Mouse (Mus musculus) right cerebral cortex, postnatal 25 days (tissue): ENCODE results near the gene Msi1.
"Not testable (repeated sequence)": the region's sequence is repeated elsewhere in the genome, so short reads cannot be mapped to it uniquely, and the experiment has no call there.

Experiments used
- DNase-seq: peaks from one replicate; pipeline ENCODE4 v3.0.0; 2022

Gene Msi1

GRCm38 (mm10) chr5:115434853-115435754, 5.7 kb downstream of the Msi1 start:
- no peak for DNase-seq

DNA sequence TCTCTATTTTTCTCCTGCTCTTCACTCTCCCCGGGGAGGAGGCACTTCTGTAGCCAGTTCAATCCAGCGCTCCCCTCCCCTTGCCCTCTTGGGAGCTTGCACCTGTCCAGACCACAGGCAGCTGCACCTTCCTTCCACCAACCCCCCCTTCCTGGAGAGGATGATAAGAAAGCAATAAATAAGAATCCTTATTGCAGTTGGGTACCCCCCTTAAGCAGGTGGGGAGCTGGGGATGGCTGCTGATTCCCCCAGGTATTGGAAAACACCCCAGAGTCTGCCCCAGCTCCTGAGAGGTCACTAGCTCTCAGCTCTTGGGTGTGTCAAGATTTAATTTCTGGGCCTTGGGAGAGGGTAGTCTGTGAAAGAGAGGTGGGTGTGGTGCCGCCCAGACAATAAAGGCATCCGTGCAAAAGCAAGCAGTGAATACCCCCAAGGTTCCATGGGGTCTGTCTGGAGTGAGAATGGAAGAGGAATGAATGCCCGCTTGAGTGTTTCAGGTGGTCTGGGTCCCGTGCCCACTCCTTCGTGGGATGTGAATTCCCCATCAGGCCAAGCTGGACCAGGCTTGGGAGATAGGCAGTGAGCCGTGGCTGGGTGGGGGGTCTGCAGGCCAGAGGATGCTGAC, 6.5 kb downstream of the Msi1 start:
- no peak for DNase-seq

GRCm38 (mm10) chr5:115436421-115437124, 7.2 kb downstream of the Msi1 start:
- DNase-seq: peak; percentile 89

DNA sequence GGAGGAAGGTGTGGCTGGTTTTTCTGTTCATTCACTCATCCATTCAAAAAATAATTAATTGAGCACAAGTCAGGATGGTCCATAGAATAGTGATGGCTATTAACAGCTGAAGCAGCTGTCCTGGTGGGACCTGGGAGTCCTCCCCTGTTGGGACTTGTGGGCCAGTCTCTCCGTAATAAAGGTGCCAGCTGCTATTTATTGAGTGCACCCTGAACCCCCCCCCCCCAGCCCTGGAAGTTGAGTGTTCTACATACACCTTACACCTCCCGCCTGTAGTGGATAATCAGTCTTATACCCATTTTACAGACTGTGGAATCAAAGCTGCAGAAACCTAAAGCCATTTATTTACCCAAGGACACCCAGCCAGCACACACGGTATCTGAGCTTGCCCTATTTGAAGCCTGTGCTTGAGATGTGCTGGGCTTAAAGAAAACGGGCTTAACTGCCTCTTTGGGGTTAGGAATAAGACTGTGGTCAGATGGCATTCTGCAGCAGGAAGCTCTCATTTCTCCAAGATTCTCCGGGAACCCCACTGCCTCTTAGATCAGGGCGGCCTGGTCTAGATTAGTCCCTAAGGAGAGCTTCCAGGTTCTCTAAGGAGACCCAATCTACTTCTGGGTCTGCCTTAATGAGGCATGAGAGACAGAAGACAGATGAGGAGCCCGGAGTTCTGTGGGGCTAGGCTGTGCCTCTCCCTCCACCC, 8.0 kb downstream of the Msi1 start:
- no peak for DNase-seq

- no peak for DNase-seq
These were observed 8.5 kb downstream of the Msi1 start for GRCm38 (mm10) chr5:115437945-115438315.

DNA sequence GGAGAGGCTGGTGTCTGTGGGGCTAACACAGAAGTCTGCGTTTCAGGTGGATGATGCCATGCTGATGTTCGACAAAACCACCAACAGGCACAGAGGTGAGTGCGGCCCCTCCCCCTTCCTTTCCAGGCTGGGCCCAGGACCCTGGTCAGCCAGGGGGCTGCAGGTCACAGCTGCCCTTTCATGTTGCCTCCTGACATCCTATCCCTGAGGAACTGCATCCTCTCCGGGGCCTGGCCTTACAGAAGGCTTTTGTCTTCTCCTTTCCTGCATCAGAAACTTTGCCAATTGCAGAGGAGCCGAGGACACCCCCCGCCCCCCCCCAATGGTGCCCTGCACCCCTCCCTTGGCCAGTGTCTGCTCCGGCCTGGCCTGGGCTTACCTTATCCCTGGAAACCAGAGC, 9.3 kb downstream of the Msi1 start:
- no peak for DNase-seq

- DNase-seq: peak; percentile 74
These were observed 11.9 kb downstream of the Msi1 start for GRCm38 (mm10) chr5:115441205-115441849.

DNA sequence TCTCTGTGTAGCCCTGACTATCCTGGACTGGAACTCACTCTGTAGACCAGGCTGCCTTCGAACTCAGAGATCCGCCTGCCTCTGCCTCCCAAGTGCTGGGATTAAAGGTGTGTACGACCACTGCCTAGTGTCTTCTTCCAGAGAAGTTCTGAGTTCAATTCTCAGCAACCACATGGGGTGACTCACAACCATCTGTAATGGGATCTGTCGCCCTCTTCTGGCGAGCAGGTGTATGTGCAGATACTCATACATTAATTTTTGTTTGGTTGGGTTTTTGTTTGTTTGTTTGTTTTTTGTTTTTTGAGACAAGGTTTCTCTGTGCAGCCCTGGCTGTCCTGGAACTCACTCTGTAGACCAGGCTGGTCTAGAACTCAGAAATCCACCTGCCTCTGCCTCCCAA, 13.3 kb downstream of the Msi1 start:
- DNase-seq: not testable (repeated sequence)

DNA sequence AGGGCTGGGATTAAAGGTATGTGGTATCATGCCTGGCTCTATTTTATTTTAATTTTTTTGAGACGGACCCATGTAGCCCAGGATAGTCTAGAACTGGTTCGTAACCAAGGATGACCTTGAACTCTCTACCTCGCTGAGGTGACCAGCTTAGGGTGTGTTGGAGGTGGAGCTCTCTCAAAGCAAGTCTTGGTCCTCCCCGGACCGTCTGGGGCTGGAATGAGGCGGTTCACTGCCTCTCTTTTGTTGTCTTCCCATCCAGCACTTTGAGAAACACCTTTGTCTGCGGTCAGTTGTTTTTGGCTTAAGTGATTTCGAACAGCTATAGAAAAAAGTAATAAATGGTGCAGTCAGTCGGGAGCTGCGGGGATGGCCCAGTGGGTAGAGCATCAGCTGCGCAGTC, 14.7 kb downstream of the Msi1 start:
- no peak for DNase-seq

DNA sequence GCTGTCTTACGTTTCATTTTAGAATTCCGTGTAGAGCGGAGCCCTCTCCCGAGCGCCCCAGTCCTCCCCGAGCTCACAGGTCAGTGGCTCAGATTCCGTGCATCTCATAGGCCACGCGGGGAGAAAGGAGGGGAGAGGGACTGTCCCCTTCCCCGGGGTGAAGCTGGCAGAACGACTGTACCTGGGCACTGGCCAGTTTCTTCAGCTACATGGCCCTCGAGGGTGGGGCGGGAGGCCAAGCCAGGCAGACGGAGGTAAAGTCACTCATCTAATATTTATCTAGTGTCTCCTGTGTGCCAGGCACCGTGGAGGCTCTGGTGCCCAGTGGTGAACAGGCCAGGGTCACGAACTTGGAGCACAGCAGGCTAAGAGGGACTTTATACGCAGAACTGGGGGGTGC, 17.7 kb downstream of the Msi1 start:
- no peak for DNase-seq

GRCm38 (mm10) chr5:115449247-115449646, 19.8 kb downstream of the Msi1 start:
- no peak for DNase-seq

DNA sequence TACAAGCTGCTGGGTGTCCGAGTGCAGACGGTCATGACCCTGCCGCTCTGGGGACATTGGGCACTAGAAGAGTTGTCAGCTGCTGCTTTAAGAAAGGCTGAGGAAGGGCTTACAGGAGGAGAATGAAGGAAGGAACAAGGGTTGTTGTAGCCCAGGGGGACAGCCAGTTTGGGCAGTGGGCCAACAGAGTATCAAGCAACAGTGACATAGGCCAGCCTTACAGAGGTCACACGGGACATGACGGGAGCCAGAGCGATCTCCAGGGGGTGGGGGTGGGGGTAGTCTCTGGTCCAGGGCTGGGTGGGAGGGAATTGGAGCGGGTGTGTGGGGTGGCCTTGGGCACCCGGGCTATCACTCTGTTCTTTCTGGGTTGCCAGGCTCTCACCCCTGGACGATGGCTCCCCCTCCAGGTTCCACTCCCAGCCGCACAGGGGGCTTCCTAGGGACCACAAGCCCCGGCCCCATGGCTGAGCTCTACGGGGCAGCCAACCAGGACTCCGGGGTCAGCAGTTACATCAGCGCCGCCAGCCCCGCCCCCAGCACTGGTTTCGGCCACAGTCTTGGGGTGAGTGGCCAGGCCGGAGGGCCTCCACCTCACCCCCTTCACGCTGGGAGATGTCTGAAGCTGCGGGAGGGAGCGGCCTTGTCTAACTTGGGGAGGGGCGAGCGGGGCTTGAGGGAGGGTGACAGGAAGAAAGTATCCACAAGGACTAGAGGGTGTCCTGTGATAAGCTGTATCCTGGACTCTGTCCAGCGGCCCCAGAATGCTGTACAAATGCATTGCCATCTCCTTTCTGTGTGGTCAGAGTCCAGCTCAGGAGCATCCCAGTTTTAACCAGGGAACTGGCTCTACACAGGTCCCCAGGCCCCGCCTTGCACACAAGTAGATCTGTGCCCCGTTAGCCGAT, 21.3 kb downstream of the Msi1 start:
- no peak for DNase-seq

GRCm38 (mm10) chr5:115454422-115455090, 25.2 kb downstream of the Msi1 start:
- no peak for DNase-seq

DNA sequence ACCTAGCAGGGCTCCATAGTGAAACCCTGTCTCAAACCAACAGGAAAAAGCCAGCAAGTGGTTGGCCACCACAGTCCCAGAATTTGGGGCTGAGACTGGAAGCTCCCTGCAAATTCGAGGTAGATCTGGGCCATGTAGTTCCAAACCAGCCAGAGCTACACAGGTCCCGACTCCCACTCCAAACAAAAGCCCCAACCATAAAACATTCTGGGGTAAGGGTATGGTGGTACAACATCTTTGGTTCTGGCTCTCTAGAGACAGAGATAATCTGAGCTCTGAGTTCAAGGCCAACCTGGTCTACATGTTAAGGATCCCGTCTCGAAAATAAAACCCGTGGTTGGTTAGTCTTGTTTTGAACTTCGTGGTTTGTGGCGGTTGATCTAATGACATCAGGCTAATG, 26.4 kb downstream of the Msi1 start:
- DNase-seq: no peak

DNA sequence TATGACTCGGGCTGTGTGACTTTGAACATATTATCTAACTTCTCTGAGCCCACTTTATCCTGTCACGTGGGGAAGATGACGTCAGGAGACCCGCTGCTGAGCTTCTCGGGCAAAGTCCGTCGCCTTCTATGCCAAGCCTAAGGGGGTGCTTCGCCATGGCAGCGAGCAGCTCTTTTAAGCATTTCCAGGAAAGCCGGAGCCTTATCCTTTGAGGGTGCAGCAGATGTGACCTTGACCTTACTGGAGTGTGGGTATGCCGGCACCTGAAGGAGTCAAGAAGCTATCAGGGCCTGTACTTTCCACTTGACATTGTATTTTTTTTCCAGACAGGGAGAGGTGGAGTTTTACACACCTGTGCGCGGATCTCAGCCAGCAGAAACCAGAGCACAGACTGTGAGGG, 29.5 kb downstream of the Msi1 start:
- DNase-seq: no peak

DNA sequence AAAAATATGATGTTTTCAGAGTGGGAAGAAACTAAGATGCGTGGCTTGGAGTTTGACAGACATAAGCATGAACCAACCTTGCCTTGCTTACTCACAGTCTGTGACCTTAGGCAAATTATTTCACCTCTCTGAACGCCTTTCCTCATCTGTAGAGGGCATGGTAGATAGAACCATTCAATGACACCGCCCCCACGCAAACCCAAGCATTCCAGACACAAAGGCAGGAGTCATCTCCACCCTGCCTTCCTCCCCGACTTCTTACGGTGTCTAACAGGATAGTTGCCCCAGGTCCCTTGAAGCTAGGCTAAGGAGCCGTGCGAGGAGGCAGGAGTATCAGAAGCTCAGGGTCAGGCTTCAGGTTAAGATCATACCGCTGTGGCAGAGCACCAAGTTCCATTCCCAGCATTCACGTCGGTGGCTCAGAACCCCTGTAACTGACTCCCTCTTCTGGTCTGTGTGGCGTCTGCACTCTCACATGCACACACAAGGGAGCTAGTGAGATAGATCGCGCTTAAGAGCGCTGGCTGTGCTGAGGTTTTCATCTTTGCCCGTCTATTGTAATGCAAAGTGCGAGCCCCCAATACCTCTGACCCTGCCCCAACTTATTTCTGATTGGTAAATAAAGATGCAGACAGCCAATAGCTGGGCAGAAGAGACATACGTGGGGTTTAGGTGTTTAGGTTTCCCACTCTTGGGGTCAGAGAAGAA, 35.2 kb downstream of the Msi1 start:
- no peak for DNase-seq

DNA sequence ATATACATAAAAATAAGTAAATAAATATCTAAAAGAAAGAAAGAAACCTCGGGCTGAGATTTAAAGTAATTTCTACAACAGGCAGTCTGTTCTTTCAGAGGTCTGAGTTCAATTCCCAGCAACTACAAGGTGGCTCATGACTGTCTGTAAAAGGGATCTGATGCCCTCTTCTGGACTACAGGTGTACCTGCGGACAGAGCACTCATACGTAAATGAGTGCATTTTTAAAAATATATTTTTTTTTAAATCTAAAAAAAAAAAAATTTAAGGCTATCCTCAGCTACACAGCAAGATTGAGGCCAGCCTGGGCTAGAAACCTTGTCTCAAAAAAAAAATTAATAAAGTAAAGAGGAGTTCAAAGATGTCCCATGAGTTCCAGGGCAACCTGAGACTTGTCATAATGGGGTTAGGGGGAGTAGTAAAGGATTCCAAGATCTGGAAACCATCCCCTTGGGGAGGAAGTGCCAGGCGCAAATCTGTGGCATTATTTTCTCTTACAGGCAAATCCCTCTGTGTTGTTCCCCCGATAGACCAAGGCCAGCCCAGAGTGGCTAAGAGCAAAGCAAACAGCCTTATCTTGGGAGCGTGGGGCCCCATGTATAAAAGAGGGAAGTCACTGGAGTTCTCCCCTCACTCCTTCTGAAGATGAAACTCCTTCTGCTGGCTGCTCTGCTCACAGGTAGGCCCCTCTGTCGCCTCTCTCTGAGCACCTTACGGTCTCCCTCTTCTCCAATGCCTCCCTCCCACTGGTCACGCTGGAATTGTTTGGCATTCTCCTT, 36.4 kb downstream of the Msi1 start, which contains the start of gene Pla2g1b:
Gene Pla2g1b, plus strand, starts transcription at position 621 of the 779 bp plus-strand sequence.
- DNase-seq: no peak

- no peak for DNase-seq
These were observed 40.4 kb downstream of the Msi1 start for GRCm38 (mm10) chr5:115469791-115470190.

GRCm38 (mm10) chr5:115470766-115471531, 41.5 kb downstream of the Msi1 start:
- DNase-seq: no peak
